Mouse (Mus musculus) liver, adult 2 months (tissue): ENCODE data around the gene Pink1. TPM values are rescaled to one million over a fixed set of nuclear protein-coding genes. Genes with fewer than 3 reads are reported as not detected.

ENCODE experiments used
- DNase-seq: peaks from one replicate; pipeline ENCODE4 v3.0.0-alpha.2; 2011; ENCODE audit warnings: low read depth, low spot score; ENCODE audit errors: extremely low read depth
- H3K27ac ChIP-seq: fragments of 200-500 bp; replicated peaks from 2 replicates; pipeline ENCODE4 v1.5.1; 2012; ENCODE audit warnings: low read depth, mild to moderate bottlenecking, control low read depth, inconsistent platforms, low read length; ENCODE audit not compliant: insufficient read depth
- H3K27me3 ChIP-seq: fragments of 200-500 bp; 2 replicates; pipeline ENCODE4 v1.6.1; 2012; ENCODE audit warnings: mild to moderate bottlenecking, moderate library complexity, low read length, inconsistent platforms; ENCODE audit not compliant: control insufficient read depth, insufficient read depth
- H3K36me3 ChIP-seq: fragments of 200-500 bp; 2 replicates; pipeline ENCODE4 v1.6.1; 2012; ENCODE audit warnings: low read length, inconsistent platforms; ENCODE audit not compliant: control insufficient read depth, insufficient read depth
- H3K4me1 ChIP-seq: fragments of 200-500 bp; 2 replicates; pipeline ENCODE4 v1.6.1; 2011; ENCODE audit warnings: low read length; ENCODE audit not compliant: control insufficient read depth, insufficient read depth
- H3K4me3 ChIP-seq: fragments of 200-500 bp; 2 replicates; pipeline ENCODE4 v1.5.1; 2011; ENCODE audit warnings: low read depth, mild to moderate bottlenecking, control low read depth, low read length, moderate library complexity; ENCODE audit not compliant: insufficient read depth
- H3K79me2 ChIP-seq: fragments of 200-500 bp; 2 replicates; pipeline ENCODE4 v1.6.1; 2012; ENCODE audit warnings: inconsistent platforms, mild to moderate bottlenecking, low read length, moderate library complexity; ENCODE audit not compliant: control insufficient read depth, insufficient read depth
- H3K9ac ChIP-seq: fragments of 200-500 bp; 2 replicates; pipeline ENCODE4 v1.6.1; 2012; ENCODE audit warnings: low read depth, mild to moderate bottlenecking, control low read depth, inconsistent platforms, low read length
- CTCF ChIP-seq: fragments of 200-500 bp; IDR thresholded peaks from 2 replicates; pipeline ENCODE4 v1.5.1; 2011; ENCODE audit warnings: low read depth, low read length, control low read depth
- POLR2A ChIP-seq: fragments of 200-500 bp; IDR thresholded peaks from 2 replicates; pipeline ENCODE4 v1.6.1; 2011; ENCODE audit warnings: low read length, control low read depth; ENCODE audit not compliant: insufficient read depth; ENCODE audit errors: extremely low read depth
- WGBS: fragments of 180-500 bp; shearing (Covaris S2); methylation state at CpG from one replicate; pipeline ENCODE4 v1.1.7; 2018; 5-methylcytosine and 5-hydroxymethylcytosine counted together
- polyA plus RNA-seq: library from polyadenylated mRNA; depleted of rRNA; stranded (reverse); fragments of >200 nt; gene quantifications from 2 replicates; pipeline ENCODE4 v1.2.3, GENCODE M21; 2012
- total RNA-seq: library from RNA; depleted of rRNA; stranded (reverse); fragments of >200 nt; gene quantifications from 2 replicates; pipeline ENCODE4 v1.2.3, GENCODE M21; 2014

The Pink1 gene
- total and polyA plus RNA-seq, 2 experiments: 134 to 192 TPM

DNA sequence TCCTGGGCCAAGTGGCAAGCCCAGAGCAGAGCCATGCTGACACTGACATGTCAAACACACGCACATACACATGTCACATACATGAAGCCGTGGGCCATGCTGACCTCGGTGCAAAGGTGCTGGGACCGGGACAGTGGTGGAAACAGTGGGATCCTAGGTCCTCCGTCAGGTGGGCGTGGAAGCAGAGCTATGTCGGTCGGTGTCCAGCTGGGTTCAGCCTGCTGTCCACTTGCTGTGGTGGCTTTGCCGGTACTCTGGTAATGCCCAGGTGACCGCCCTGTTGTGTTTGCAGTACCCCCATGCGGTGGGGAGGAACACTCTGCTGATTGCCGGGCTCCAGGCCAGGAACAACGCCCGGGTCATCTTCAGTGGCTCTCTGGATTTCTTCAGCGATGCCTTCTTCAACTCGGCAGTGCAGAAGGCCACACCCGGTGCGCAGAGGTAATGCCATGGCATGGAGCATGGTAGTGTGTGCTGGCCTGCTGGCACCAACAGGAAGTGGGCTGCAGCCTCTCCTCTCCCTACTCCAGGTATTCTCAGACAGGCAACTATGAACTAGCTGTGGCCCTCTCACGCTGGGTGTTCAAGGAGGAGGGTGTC lies 15.7 kb downstream of the Pink1 start:
- peaks cover 7% of the 10 kb centered on the region for H3K36me3 ChIP-seq
- H3K27me3 ChIP-seq: no peaks in the 10 kb centered on the region
- 86% methylated on average over 19 of the region's 19 CpGs for WGBS
- peaks cover 5% of the 10 kb centered on the region for H3K4me1 ChIP-seq
- DNase-seq: no peak
- H3K4me3 ChIP-seq: no peak overlapping the region
- peaks cover 3% of the 10 kb centered on the region; the same call in 1 of the 2 replicates for H3K79me2 ChIP-seq
- no peak overlapping the region for H3K27ac ChIP-seq
- H3K9ac ChIP-seq: no peak overlapping the region
- TF ChIP-seq POLR2A (no peak), CTCF (no peak)

GRCm38 (mm10) chr4:138307739-138308138 lies 18.4 kb downstream of the Pink1 start:
- Histone ChIP-seq H3K4me1 (peaks cover 8% of the 10 kb centered on the region), H3K27me3 (no peaks in the 10 kb centered on the region), H3K79me2 (peaks cover 9% of the 10 kb centered on the region; the same call in 1 of the 2 replicates), H3K9ac (no peak overlapping the region), H3K27ac (no peak overlapping the region), H3K36me3 (peaks cover under 1% of the 10 kb centered on the region; the same call in 1 of the 2 replicates), H3K4me3 (no peak overlapping the region)
- TF ChIP-seq CTCF (no peak), POLR2A (no peak)
- WGBS: 89% methylated on average over 12 of the region's 12 CpGs
- no peak for DNase-seq

- no peak for TF ChIP-seq CTCF
- TF ChIP-seq POLR2A: no peak
- WGBS: 90% methylated on average over 3 of the region's 3 CpGs
- Histone ChIP-seq H3K27ac (no peak overlapping the region), H3K36me3 (no peaks in the 10 kb centered on the region; the same call in 1 of the 2 replicates), H3K79me2 (peaks cover 9% of the 10 kb centered on the region; the same call in 1 of the 2 replicates), H3K4me1 (peaks cover 8% of the 10 kb centered on the region), H3K27me3 (no peaks in the 10 kb centered on the region), H3K4me3 (no peak overlapping the region), H3K9ac (no peak overlapping the region)
- no peak for DNase-seq
Observed at GRCm38 (mm10) chr4:138307025-138307424, 19.1 kb downstream of the Pink1 start.

DNA sequence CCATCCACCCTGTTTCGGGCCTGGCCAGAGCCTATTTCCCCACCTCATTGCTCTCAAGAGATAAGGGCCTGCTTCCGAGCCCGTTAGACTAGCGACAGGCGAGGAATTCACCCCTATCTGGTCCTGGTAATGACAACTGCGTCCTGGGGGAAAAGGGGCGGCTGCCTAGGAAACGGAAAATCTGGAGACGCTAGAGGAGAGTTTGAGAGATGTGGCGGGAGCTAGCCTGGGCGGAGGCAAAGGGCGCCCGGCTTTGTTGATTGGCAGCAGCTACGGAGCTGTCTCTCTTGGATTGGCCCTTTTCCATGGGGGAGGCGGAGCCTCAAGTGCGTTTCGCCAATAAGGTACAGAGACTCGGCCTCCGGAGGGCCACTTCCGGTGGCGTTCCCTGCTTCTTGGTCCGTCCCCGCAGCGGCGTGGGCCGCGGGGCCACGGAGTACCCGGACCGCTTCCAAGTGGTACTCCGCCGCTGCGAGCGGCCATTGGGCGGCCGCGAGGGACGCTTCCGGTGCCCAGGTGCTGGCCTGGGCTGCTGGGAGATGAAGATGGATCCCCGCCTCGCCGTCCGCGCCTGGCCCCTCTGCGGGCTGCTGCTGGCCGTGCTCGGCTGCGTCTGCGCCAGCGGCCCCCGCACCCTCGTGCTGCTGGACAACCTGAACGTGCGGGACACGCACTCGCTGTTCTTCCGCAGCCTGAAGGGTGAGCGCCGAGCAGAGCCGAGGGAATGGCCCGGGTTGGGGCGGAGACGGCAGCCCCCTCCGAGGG lies 21.6 kb downstream of the Pink1 start, which contains the start of gene Ddost:
Gene Ddost (plus strand): TSS at position 391 of the 765 bp plus-strand sequence.
- Histone ChIP-seq H3K9ac (peak within 1 kb of the TSS; percentile 92), H3K27ac (no peak within 1 kb of the TSS; the same call in 1 of the 2 replicates), H3K27me3 (no peaks in the 10 kb centered on the region), H3K79me2 (peaks cover 9% of the 10 kb centered on the region; the same call in 1 of the 2 replicates), H3K4me3 (peak within 1 kb of the TSS; percentile 87), H3K36me3 (no peaks in the 10 kb centered on the region), H3K4me1 (peaks cover 8% of the 10 kb centered on the region)
- under 1% methylated on average over 64 of the region's 64 CpGs for WGBS
- DNase-seq: peak; percentile 94
- TF ChIP-seq CTCF: no peak
- peak; percentile 61 for TF ChIP-seq POLR2A

DNA sequence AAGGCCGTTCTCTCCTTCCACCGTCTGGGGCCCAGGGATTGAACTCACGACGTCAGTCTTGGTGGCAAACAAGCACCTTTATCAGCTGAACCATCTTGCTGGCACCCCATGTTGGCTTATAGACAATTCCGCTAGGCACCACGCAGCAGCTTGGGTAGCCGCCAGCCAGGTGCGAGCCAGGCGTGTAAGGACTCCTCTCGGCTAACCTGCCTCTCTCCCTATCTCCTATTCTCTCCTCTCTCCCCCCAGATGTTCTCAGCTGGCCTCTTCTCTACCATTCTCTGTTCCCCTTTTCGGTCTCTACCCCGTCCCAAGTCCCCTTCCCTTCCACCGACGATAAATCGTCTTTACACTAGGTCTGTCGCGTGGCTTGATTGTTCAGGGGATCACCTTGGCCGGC lies 22.4 kb downstream of the Pink1 start:
- DNase-seq: no peak
- Histone ChIP-seq H3K36me3 (no peaks in the 10 kb centered on the region), H3K9ac (peak overlapping the region; percentile 41), H3K79me2 (peaks cover 9% of the 10 kb centered on the region; the same call in 1 of the 2 replicates), H3K4me1 (peaks cover 8% of the 10 kb centered on the region), H3K4me3 (peak overlapping the region; percentile 47; the same call in 1 of the 2 replicates), H3K27ac (no peak overlapping the region), H3K27me3 (no peaks in the 10 kb centered on the region)
- TF ChIP-seq CTCF (no peak), POLR2A (no peak)
- WGBS: 9% methylated on average over 18 of the region's 18 CpGs
